Mouse (Mus musculus) lung, postnatal 4 days (tissue): ENCODE measurements around the gene Daglb.

Source experiments
- DNase-seq, 2 experiments: peaks; one replicate each; pipeline ENCODE4 v3.0.0; 2021

Gene Daglb

GRCm38 (mm10) chr5:143464100-143464756 is at the start of gene Daglb:
TSS of gene Daglb (plus strand) at chr5:143464584.
- peak; percentile 90 to 94 for DNase-seq

- DNase-seq = no peak
These were observed 42.9 kb upstream of the Daglb start for GRCm38 (mm10) chr5:143421484-143421883.

- DNase-seq = no peak
These were observed 41.4 kb upstream of the Daglb start for GRCm38 (mm10) chr5:143422990-143423389.

- DNase-seq = peak; percentile 42 to 77
These were observed 40.4 kb upstream of the Daglb start for GRCm38 (mm10) chr5:143423899-143424519.

GRCm38 (mm10) chr5:143434421-143434820 is 30.0 kb upstream of the Daglb start:
- DNase-seq = peak; percentile 53 to 82

GRCm38 (mm10) chr5:143441298-143441697 is 23.1 kb upstream of the Daglb start:
- DNase-seq = no peak

GRCm38 (mm10) chr5:143441753-143442152 is 22.6 kb upstream of the Daglb start:
- DNase-seq = no peak

GRCm38 (mm10) chr5:143463671-143464070 is 713 bp upstream of the Daglb start:
- no peak for DNase-seq

GRCm38 (mm10) chr5:143464757-143465118 is 354 bp downstream of the Daglb start:
- no peak for DNase-seq

- DNase-seq = no peak
These were observed 1.0 kb downstream of the Daglb start for GRCm38 (mm10) chr5:143465156-143466085.

- no peak for DNase-seq
These were observed 2.7 kb downstream of the Daglb start for GRCm38 (mm10) chr5:143466891-143467669.

GRCm38 (mm10) chr5:143467931-143468330 is 3.5 kb downstream of the Daglb start:
- no peak for DNase-seq

- DNase-seq = no peak
These were observed 5.2 kb downstream of the Daglb start for GRCm38 (mm10) chr5:143469628-143470027.

GRCm38 (mm10) chr5:143470421-143471164 is 6.2 kb downstream of the Daglb start:
- peak; percentile 61 to 65 for DNase-seq

GRCm38 (mm10) chr5:143471165-143471546 is 6.8 kb downstream of the Daglb start:
- DNase-seq = no peak

- DNase-seq = no peak
These were observed 7.7 kb downstream of the Daglb start for GRCm38 (mm10) chr5:143471953-143472618.

GRCm38 (mm10) chr5:143475153-143475844 is 10.9 kb downstream of the Daglb start:
- DNase-seq = peak in 1 of 2 experiments; percentile 4

- peak in 1 of 2 experiments; percentile 12 for DNase-seq
These were observed 11.6 kb downstream of the Daglb start for GRCm38 (mm10) chr5:143476013-143476412.

GRCm38 (mm10) chr5:143477901-143478300 is 13.5 kb downstream of the Daglb start:
- DNase-seq = peak in 1 of 2 experiments; percentile 1

GRCm38 (mm10) chr5:143484955-143485354 is 20.6 kb downstream of the Daglb start:
- no peak for DNase-seq

GRCm38 (mm10) chr5:143487193-143487592 is 22.8 kb downstream of the Daglb start:
- no peak for DNase-seq
